Mouse (Mus musculus) mature B cell (primary cell): ENCODE measurements around the gene Arl14.

ENCODE experiments used
- in situ Hi-C: fragments of 300-500 bp; cut with MboI; formaldehyde crosslinking; loops from 2 replicates; pipeline ENCODE4 v1.14.3; 2019

Arl14 gene

GRCm38 (mm10) chr3:69271812-69272211 lies 49.6 kb downstream of the Arl14 start:
- in situ Hi-C loops = loop anchor here (25.0 kb wide), 1 partner anchor 440 kb away; the partner anchor contains the start of gene Nmd3
